Mouse (Mus musculus) neural tube, embryonic 14.5 days (tissue): ENCODE measurements around the gene Adamtsl2. TPM values are rescaled to one million over a fixed set of nuclear protein-coding genes. Genes with fewer than 3 reads are reported as not detected.
A peak's percentile ranks its signal among the peaks of the same experiment; 100 is the strongest.

Experiments used
- ATAC-seq: fragments of 200-750 bp; cut with Nextera tagmentation; 2 replicates; pipeline ENCODE4 v1.8.0; 2017; ENCODE audit warnings: low read depth, mild to moderate bottlenecking, moderate TSS enrichment, moderate library complexity
- H3K27ac ChIP-seq: fragments of 300-500 bp; sonication (generic); 2 replicates; pipeline ENCODE4 v1.5.1; 2014; ENCODE audit warnings: low read depth, mild to moderate bottlenecking, control low read depth, low read length, moderate library complexity, mixed read lengths
- H3K27me3 ChIP-seq: fragments of 300-500 bp; sonication (generic); 2 replicates; pipeline ENCODE4 v1.6.1; 2014; ENCODE audit warnings: low read length; ENCODE audit not compliant: control insufficient read depth, insufficient read depth
- H3K36me3 ChIP-seq: fragments of 300-500 bp; sonication (generic); 2 replicates; pipeline ENCODE4 v1.6.1; 2014; ENCODE audit warnings: low read length, mixed read lengths; ENCODE audit not compliant: control insufficient read depth, insufficient read depth
- H3K4me1 ChIP-seq: fragments of 300-500 bp; sonication (generic); 2 replicates; pipeline ENCODE4 v1.6.1; 2014; ENCODE audit warnings: low read length; ENCODE audit not compliant: control insufficient read depth, insufficient read depth
- H3K4me2 ChIP-seq: fragments of 300-500 bp; sonication (generic); 2 replicates; pipeline ENCODE4 v1.6.1; 2014; ENCODE audit warnings: mild to moderate bottlenecking, low read depth, low read length, control low read depth
- H3K4me3 ChIP-seq: fragments of 300-500 bp; sonication (generic); 2 replicates; pipeline ENCODE4 v1.5.1; 2014; ENCODE audit warnings: low read depth, low read length, control low read depth, mixed read lengths
- H3K9ac ChIP-seq: fragments of 300-500 bp; sonication (generic); replicated peaks from 2 replicates; pipeline ENCODE4 v1.6.1; 2014; ENCODE audit warnings: low read depth, mild to moderate bottlenecking, control low read depth, low read length, mixed read lengths
- H3K9me3 ChIP-seq: fragments of 300-500 bp; sonication (generic); 2 replicates; pipeline ENCODE4 v1.6.1; 2016; ENCODE audit warnings: low read length; ENCODE audit not compliant: control insufficient read depth
- WGBS: fragments of 180-500 bp; shearing (Covaris S2); extraction: QIAGEN DNeasy Blood & Tissue Kit; methylation state at CpG from one replicate; pipeline ENCODE4 v1.1.7; 2014; 5-methylcytosine and 5-hydroxymethylcytosine counted together
- polyA plus RNA-seq: library from polyadenylated mRNA; unstranded; fragments of >200 nt; fragmentation: Nextera tagmentation; extraction: Ambion mirVana; gene quantifications from 2 replicates; pipeline ENCODE4 v1.2.1, GENCODE M21; 2014

The Adamtsl2 gene
- polyA plus RNA-seq, 1 experiment from 2014 or later: 5.9 TPM

DNA sequence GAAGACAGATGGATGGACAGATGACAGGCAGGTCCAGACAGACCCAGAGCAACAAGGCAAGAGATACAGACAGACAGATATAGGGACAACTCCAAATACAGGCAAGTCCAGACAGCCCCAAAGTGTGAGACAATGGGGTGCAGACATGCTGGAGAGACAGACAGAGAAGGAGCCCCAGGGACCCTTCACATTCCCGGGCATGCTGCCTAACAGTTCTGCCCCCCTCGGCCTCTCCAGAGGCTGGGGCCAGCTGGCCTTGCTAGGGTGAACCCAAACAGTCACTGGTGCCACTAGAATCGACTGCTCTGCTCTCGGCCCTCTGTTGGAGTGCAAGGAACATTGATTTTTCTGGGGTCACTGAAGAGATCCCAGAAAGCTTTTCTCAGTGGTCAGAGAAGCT lies 39.3 kb downstream of the Adamtsl2 start:
- no peak for ATAC-seq

DNA sequence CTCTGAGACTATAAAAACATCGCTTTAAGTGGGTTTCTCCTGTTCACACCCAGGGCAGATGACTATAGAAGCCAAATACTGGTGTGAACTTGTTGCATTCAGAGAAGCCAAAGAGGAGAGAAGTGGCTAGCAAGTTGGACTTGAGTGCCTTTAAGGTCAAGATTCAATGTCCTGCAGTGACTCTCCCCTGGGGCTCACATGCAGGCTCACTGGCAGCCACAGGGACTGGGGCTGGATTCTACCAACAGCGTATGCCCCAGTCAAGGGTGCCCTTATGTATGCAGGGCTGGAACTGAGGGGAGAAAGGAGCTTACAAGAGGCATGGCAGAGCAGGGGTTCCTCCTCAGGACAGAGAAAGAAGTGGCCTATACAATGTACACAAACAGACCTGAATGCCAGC lies 40.6 kb downstream of the Adamtsl2 start:
- no peak overlapping the region for H3K4me2 ChIP-seq
- no peak overlapping the region for H3K9ac ChIP-seq
- H3K27ac ChIP-seq: no peak overlapping the region
- no peaks in the 10 kb centered on the region for H3K27me3 ChIP-seq
- no peaks in the 10 kb centered on the region for H3K36me3 ChIP-seq
- no peaks in the 10 kb centered on the region for H3K9me3 ChIP-seq
- no peak for ATAC-seq
- 79% methylated on average over 2 of the region's 2 CpGs for WGBS
- no peak overlapping the region for H3K4me3 ChIP-seq
- peaks cover 19% of the 10 kb centered on the region for H3K4me1 ChIP-seq

More for the DNA sequence above, 39.3 kb downstream of the Adamtsl2 start:
- Histone ChIP-seq H3K27ac (no peak overlapping the region), H3K4me3 (no peak overlapping the region), H3K4me2 (no peak overlapping the region), H3K9ac (no peak overlapping the region), H3K4me1 (peaks cover 19% of the 10 kb centered on the region), H3K36me3 (no peaks in the 10 kb centered on the region), H3K27me3 (no peaks in the 10 kb centered on the region), H3K9me3 (no peaks in the 10 kb centered on the region)
- 43% methylated on average over 4 of the region's 4 CpGs for WGBS

DNA sequence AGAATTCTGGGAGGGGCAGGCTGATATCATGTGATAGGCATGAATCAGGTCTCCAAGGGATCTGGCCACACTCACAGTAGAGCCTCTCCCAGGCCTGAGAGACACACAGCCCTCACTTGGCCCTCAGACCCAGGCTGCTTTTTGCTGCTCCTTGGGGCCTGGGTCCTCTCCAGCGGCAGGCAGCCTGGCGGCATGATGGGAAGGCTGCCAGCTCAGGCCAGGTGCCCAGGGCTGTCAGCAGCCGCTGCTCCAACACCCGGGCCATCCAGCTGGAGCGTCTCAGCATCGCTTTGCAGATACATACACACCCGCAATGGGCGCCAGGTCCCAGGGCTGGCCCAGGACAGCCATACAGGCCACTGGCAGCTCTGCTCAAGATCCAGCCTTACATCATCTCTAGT lies 41.1 kb downstream of the Adamtsl2 start:
- H3K4me1 ChIP-seq: peaks cover 19% of the 10 kb centered on the region
- ATAC-seq: no peak
- no peaks in the 10 kb centered on the region for H3K9me3 ChIP-seq
- H3K4me2 ChIP-seq: no peak overlapping the region
- no peak overlapping the region for H3K9ac ChIP-seq
- H3K36me3 ChIP-seq: no peaks in the 10 kb centered on the region
- 57% methylated on average over 8 of the region's 8 CpGs for WGBS
- no peak overlapping the region for H3K4me3 ChIP-seq
- no peak overlapping the region for H3K27ac ChIP-seq
- no peaks in the 10 kb centered on the region for H3K27me3 ChIP-seq

DNA sequence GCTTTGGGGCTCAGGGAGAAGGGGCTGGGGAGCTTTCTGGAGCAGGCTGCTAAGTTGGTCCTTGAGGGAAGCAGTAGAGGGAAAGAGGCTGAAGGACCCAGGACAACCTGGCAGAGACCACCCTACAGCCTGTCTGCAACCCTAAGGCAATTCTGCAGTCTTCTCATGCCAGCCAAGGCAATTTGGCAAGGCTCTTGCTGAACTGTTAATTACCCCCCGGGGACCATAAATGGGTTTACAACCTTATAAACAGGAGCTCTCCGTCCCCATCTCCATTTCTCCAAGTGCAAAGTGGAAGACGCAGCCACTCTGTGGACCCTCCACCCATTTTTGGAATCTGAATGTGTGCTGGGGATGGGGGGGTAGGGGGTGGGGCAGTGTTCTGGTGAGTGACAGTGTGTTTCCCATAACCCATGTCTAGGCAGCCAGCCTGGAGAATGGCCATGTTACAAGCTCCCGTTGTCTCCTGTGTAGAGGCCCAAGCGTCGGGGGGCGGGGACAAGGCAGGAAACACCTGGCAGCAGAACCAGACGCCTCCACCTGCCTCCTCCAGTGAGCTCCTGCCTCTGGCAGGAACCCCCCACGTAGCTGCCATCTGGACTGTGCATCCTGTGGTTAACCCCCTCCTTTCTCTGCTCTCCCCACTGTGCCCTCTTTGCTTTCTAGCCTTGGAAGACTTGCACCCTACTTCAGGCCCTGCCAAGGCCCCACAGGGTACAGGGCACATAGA lies 42.6 kb downstream of the Adamtsl2 start:
- no peaks in the 10 kb centered on the region for H3K9me3 ChIP-seq
- H3K4me2 ChIP-seq: no peak overlapping the region
- H3K4me3 ChIP-seq: no peak overlapping the region
- H3K9ac ChIP-seq: no peak overlapping the region
- 10% methylated on average over 9 of the region's 9 CpGs for WGBS
- ATAC-seq: peak; percentile 68
- H3K4me1 ChIP-seq: peaks cover 19% of the 10 kb centered on the region
- H3K27me3 ChIP-seq: no peaks in the 10 kb centered on the region
- H3K27ac ChIP-seq: peak overlapping the region; percentile 52; the same call in 1 of the 2 replicates
- no peaks in the 10 kb centered on the region for H3K36me3 ChIP-seq

DNA sequence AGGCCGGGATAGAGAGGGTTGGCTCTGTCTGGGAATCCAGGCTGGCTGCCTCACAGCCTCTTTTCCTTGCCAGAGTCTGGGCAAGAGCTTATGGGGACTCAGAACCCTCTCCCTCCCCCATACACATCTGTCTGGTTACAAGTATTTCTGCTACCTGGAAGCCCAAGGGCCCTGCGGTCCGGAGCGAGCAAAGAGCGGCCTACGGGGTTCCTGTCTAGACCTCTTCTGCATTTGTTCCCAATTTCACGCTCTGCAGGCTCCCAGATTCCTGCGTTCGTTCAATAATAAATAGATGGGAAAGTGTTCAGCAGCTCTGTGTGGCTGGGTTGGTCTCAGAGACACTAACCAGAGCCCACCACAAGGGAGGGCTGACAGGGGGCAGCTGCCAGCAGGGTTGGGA lies 43.4 kb downstream of the Adamtsl2 start:
- Histone ChIP-seq H3K4me2 (no peak overlapping the region), H3K27me3 (no peaks in the 10 kb centered on the region), H3K9me3 (no peaks in the 10 kb centered on the region), H3K4me1 (peaks cover 19% of the 10 kb centered on the region), H3K27ac (peak overlapping the region; percentile 52; the same call in 1 of the 2 replicates), H3K9ac (no peak overlapping the region), H3K36me3 (no peaks in the 10 kb centered on the region), H3K4me3 (no peak overlapping the region)
- 24% methylated on average over 9 of the region's 9 CpGs for WGBS
- ATAC-seq: no peak

DNA sequence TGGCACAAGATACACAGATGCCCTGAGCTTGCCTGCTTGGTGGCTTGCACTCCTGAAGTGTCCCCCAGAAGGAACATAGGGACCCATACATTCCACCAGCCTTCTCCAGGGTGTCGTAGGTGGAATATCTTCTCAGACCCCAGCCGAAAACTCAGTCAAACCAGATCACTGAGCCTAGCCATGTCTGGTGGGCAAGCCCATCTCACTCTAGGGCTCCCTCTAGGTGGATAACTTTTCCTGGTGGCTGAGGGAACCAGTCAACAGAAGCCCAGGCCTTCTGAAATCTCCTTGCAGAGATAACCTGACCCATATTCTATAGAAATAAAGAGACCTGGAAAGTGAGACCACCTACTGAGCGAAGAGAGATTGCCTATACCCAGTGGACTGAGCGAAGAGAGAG lies 43.9 kb downstream of the Adamtsl2 start:
- H3K27ac ChIP-seq: no peak overlapping the region
- no peak overlapping the region for H3K4me2 ChIP-seq
- H3K9ac ChIP-seq: no peak overlapping the region
- peaks cover 19% of the 10 kb centered on the region for H3K4me1 ChIP-seq
- WGBS: 89% methylated on average over 4 of the region's 4 CpGs
- H3K9me3 ChIP-seq: no peaks in the 10 kb centered on the region
- no peak for ATAC-seq
- H3K27me3 ChIP-seq: no peaks in the 10 kb centered on the region
- H3K4me3 ChIP-seq: no peak overlapping the region
- no peaks in the 10 kb centered on the region for H3K36me3 ChIP-seq

DNA sequence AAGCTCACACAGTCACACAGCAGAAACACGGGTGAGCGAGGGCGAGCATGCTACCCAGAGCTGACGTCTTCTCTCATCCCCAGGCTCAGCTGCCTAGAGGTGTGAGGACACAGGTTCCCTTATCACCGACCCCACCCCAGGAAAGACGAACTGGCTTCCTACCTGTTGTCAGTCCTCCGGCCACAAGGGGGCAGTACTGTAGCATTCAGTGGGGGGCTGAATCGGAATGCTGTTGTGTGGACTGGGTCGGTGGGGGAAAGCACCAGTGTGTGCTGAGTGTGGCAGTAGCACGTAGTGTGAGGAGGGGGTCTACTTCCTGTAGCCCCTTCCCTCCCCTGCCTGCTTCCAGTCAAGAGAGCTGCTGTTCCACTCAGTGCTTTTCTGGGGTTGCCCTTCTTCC lies 46.8 kb downstream of the Adamtsl2 start:
- Histone ChIP-seq H3K4me1 (peaks cover 19% of the 10 kb centered on the region), H3K36me3 (no peaks in the 10 kb centered on the region), H3K27me3 (no peaks in the 10 kb centered on the region), H3K4me2 (no peak overlapping the region), H3K27ac (no peak overlapping the region), H3K4me3 (no peak overlapping the region), H3K9me3 (no peaks in the 10 kb centered on the region), H3K9ac (no peak overlapping the region)
- no peak for ATAC-seq
- WGBS: 48% methylated on average over 10 of the region's 10 CpGs

DNA sequence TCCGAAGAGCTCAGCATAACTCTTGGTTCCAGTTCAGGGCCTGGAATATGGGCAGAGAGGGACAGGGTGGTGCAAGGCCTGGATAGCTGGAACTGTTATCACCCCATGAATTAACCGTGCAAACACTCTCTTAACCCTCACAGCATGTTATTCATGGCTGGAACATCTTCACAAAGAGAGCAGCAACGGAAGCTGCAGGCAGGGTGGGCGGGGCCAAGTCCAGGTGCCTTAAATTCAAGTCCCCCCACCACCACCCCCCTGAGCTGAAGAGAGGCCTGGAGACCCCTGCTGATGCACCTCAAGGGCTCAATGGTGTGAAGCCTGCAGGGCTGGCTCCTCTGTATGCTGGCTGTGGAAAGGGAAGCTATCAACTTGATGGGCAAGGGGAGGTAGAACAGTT lies 47.3 kb downstream of the Adamtsl2 start:
- 56% methylated on average over 4 of the region's 4 CpGs for WGBS

DNA sequence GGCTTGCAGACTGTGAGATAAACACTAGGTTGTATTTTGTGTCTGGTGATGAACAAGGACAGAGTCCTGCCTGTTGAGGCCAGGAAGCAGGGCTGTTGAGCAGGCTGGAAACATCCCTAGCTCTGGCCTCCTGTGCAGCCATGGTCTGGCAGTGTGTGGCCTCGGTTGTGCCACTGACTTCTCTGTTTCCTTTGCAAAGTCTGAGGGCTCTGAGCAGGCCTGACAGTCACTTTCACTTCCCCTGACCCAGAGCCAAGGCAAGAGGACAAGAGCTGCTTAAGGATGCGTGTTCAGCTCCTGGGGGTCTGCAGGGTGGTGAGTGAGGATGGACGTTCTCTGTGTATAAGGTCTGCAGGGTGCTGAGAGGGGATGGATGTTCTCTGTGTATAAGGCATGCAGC lies 49.8 kb downstream of the Adamtsl2 start:
- Histone ChIP-seq H3K36me3 (no peaks in the 10 kb centered on the region), H3K27ac (no peak overlapping the region), H3K4me1 (no peaks in the 10 kb centered on the region), H3K4me2 (no peak overlapping the region), H3K9ac (no peak overlapping the region), H3K4me3 (no peak overlapping the region), H3K27me3 (no peaks in the 10 kb centered on the region), H3K9me3 (no peaks in the 10 kb centered on the region)
- no peak for ATAC-seq
- 69% methylated on average over 3 of the region's 3 CpGs for WGBS

More for the DNA sequence above, 47.3 kb downstream of the Adamtsl2 start:
- Histone ChIP-seq H3K4me3 (no peak overlapping the region), H3K9me3 (no peaks in the 10 kb centered on the region), H3K4me2 (no peak overlapping the region), H3K4me1 (peaks cover 16% of the 10 kb centered on the region), H3K9ac (no peak overlapping the region), H3K27me3 (no peaks in the 10 kb centered on the region), H3K36me3 (no peaks in the 10 kb centered on the region), H3K27ac (no peak overlapping the region)
- ATAC-seq: no peak
